Mouse (Mus musculus) ES-E14 (cell line): ENCODE data around the gene Mef2c.

Source experiments
- CHD2 ChIP-seq: IDR thresholded peaks from 2 replicates; pipeline ENCODE4 v1.6.1; 2014; ENCODE audit warnings: mild to moderate bottlenecking, low read depth, low read length, inconsistent platforms
- HCFC1 ChIP-seq: IDR thresholded peaks from 2 replicates; pipeline ENCODE4 v1.6.1; 2012; ENCODE audit warnings: low read length, inconsistent platforms, borderline replicate concordance; ENCODE audit not compliant: insufficient read depth
- MAFK ChIP-seq: IDR thresholded peaks from 2 replicates; pipeline ENCODE4 v1.6.1; 2014; ENCODE audit warnings: mild to moderate bottlenecking, low read depth, low read length, inconsistent platforms; ENCODE audit not compliant: insufficient read depth
- ZC3H11A ChIP-seq: IDR thresholded peaks from 2 replicates; pipeline ENCODE4 v1.6.1; 2012; ENCODE audit warnings: low read depth, mild to moderate bottlenecking, inconsistent platforms, low read length, borderline replicate concordance
- ZNF384 ChIP-seq: IDR thresholded peaks from 2 replicates; pipeline ENCODE4 v1.6.1; 2012; ENCODE audit warnings: low read depth, low read length, inconsistent platforms

- TF ChIP-seq ZC3H11A (no peak), ZNF384 (no peak), MAFK (no peak), HCFC1 (no peak), CHD2 (no peak)
Observed at GRCm38 (mm10) chr13:83600301-83600700, 96.5 kb downstream of the Mef2c start.
